Mouse (Mus musculus): ENCODE results near the gene Cox14. TPM values are rescaled to one million over a fixed set of nuclear protein-coding genes. Genes with fewer than 3 reads are reported as not detected.

Cox14 gene
- polyA plus RNA-seq, 1 experiment from 2014 or later = 199 TPM

DNA sequence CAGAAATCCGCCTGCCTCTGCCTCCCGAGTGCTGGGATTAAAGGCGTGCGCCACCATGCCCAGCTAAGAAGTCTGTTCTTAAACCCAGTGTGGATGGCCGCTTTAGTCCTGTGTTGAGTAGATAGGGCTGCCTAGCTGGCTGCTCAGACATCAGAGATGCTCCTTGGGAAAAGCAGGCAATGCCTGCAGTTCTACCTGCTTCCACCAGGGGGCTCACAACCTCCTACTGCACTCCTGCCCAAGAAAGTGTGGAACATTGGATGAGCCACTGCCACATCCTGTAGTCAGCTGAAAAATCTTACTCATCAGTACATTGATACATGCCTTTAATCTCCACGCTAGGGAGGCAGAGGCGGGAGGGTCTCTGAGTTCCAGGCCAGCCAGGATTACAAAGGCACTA, 10.6 kb upstream of the Cox14 start:
- peak; percentile 30 for ATAC-seq (ENCODE audit: low FRiP score, low TSS enrichment)

DNA sequence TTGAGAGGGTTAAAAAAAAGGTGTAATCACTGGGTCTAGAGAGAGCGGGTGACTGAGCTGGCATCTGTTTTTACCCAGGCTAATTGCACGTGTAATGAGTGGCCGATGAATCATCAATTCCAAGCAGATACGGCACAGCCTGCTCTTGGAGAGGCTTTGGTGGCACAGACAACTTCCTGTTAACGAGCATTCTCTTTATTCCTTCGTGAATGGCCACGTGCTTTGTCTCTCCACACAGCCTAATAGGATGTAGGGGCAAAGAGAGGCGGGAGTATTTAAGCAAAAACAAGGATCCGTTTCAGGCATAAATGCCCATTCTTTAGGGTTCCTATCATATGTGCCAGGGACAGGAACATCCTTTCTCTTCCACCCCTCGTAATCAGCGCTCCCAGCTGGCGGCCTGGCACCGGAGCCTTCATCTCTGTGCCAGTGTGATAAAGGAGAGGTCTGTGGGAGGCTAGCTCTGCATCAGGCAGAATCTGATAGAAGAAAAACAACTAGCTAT, 10.0 kb upstream of the Cox14 start:
- DNase-seq (ENCODE audit: low spot score) (no peak), ATAC-seq (ENCODE audit: low FRiP score, low TSS enrichment) (peak; percentile 66)
- WGBS = 78% methylated on average over 13 of the region's 13 CpGs
- H3K36me3 ChIP-seq (ENCODE audit: control insufficient read depth, insufficient read depth, low read length) = peaks cover 19% of the 10 kb centered on the region
- no peaks in the 10 kb centered on the region for H3K9me3 ChIP-seq (ENCODE audit: control insufficient read depth, low read length)
- no peak for TF ChIP-seq EP300 (optimal IDR thresholded peaks at IDR 0.05)
- TF ChIP-seq CTCF (IDR thresholded peaks at IDR 0.05; ENCODE audit: low read depth) = no peak
- H3K9ac ChIP-seq (ENCODE audit: low read length) = no peak overlapping the region
- H3K4me2 ChIP-seq (replicated peaks; ENCODE audit: low read depth) = no peak overlapping the region
- no peaks in the 10 kb centered on the region for H3K27me3 ChIP-seq (ENCODE audit: control insufficient read depth, insufficient read depth, low read length)
- H3K27ac ChIP-seq (replicated peaks) = no peak overlapping the region
- no peaks in the 10 kb centered on the region for H3K4me1 ChIP-seq (replicated peaks; ENCODE audit: control insufficient read depth, insufficient read depth)
- H3K4me3 ChIP-seq (ENCODE audit: low read depth, low read length) = no peak overlapping the region

More for the DNA sequence above, 10.6 kb upstream of the Cox14 start:
- no peak overlapping the region for H3K9ac ChIP-seq (ENCODE audit: low read length)
- H3K36me3 ChIP-seq (ENCODE audit: control insufficient read depth, insufficient read depth, low read length) = peaks cover 21% of the 10 kb centered on the region
- H3K4me2 ChIP-seq (replicated peaks; ENCODE audit: low read depth) = no peak overlapping the region
- no peak overlapping the region for H3K27ac ChIP-seq (replicated peaks)
- H3K27me3 ChIP-seq (ENCODE audit: control insufficient read depth, insufficient read depth, low read length) = no peaks in the 10 kb centered on the region
- no peak overlapping the region for H3K4me3 ChIP-seq (ENCODE audit: low read depth, low read length)
- DNase-seq (ENCODE audit: low spot score) = peak; percentile 66
- H3K4me1 ChIP-seq (replicated peaks; ENCODE audit: control insufficient read depth, insufficient read depth) = no peaks in the 10 kb centered on the region
- 39% methylated on average over 7 of the region's 7 CpGs for WGBS
- H3K9me3 ChIP-seq (ENCODE audit: control insufficient read depth, low read length) = no peaks in the 10 kb centered on the region
- peak; percentile 95 for TF ChIP-seq CTCF (IDR thresholded peaks at IDR 0.05; ENCODE audit: low read depth)
- no peak for TF ChIP-seq EP300 (optimal IDR thresholded peaks at IDR 0.05)

DNA sequence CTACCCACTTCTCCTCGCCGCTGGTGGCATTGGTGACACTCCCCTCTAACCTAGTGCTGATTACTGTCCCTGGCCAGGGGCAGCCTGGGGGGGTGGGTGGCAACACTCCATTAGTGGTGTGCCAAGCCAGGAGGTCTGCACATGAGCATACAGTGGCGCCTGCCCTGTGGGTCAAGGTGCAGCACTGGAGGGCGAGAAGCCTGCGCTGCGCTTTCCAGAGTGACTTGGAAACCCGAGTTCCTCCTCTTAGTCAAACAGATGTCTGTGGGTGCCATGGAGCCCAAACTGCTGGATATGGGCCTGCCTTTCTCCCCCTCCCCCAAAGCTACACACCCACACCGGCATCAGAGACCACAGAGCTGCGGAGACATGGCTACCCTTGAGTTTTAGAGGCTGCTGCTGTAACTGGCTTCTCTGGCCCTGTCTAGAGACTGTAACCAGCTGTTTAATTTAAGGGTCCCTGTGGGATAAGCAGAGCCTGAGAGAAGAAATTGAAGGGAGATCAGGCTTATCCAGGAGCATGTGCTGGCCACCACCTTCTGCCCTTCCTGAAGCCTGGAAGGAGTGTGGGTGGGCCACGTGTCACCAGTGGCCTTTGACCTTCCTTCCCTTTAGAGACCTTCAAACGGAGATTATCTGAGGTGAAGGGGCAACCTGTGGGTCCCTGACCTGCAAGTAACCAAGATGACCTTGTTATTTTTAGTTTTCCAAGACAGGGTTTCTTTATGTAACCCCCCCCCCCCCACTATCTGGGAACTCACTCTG, 9.3 kb upstream of the Cox14 start:
- Histone ChIP-seq H3K4me2 (replicated peaks; ENCODE audit: low read depth) (no peak overlapping the region), H3K9me3 (ENCODE audit: control insufficient read depth, low read length) (no peaks in the 10 kb centered on the region), H3K27me3 (ENCODE audit: control insufficient read depth, insufficient read depth, low read length) (no peaks in the 10 kb centered on the region), H3K9ac (ENCODE audit: low read length) (no peak overlapping the region), H3K4me1 (replicated peaks; ENCODE audit: control insufficient read depth, insufficient read depth) (no peaks in the 10 kb centered on the region), H3K27ac (replicated peaks) (no peak overlapping the region), H3K4me3 (ENCODE audit: low read depth, low read length) (no peak overlapping the region), H3K36me3 (ENCODE audit: control insufficient read depth, insufficient read depth, low read length) (peaks cover 13% of the 10 kb centered on the region)
- no peak for DNase-seq (ENCODE audit: low spot score)
- 59% methylated on average over 11 of the region's 11 CpGs for WGBS
- TF ChIP-seq CTCF (IDR thresholded peaks at IDR 0.05; ENCODE audit: low read depth) (no peak), EP300 (optimal IDR thresholded peaks at IDR 0.05) (no peak)
- peak; percentile 14; the same call in 1 of the 2 replicates for ATAC-seq (ENCODE audit: low FRiP score, low TSS enrichment)

DNA sequence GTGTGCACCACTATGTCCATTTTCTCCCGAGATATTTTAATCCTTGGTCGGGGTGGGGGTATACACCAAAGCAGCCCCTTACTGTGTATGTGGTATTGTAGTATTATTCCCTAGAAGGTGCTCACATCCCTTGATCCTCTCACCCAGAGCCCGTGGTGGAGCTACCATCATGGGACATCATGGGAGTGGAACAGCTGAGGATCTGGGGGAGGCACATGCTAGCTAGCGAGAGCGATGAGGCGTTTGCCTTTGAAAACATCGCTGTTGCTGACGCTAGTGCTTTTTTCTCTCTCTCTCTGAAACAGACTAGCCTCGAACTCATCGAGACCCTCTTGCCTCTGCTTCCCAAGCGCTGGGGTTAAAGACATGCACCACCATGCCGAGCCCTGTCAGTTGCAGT, 8.6 kb upstream of the Cox14 start:
- H3K4me3 ChIP-seq (ENCODE audit: low read depth, low read length) = no peak overlapping the region
- H3K9me3 ChIP-seq (ENCODE audit: control insufficient read depth, low read length) = no peaks in the 10 kb centered on the region
- no peak for TF ChIP-seq EP300 (optimal IDR thresholded peaks at IDR 0.05)
- no peak for TF ChIP-seq CTCF (IDR thresholded peaks at IDR 0.05; ENCODE audit: low read depth)
- H3K9ac ChIP-seq (ENCODE audit: low read length) = no peak overlapping the region
- peaks cover 10% of the 10 kb centered on the region for H3K36me3 ChIP-seq (ENCODE audit: control insufficient read depth, insufficient read depth, low read length)
- H3K4me2 ChIP-seq (replicated peaks; ENCODE audit: low read depth) = no peak overlapping the region
- H3K4me1 ChIP-seq (replicated peaks; ENCODE audit: control insufficient read depth, insufficient read depth) = no peaks in the 10 kb centered on the region
- 86% methylated on average over 12 of the region's 12 CpGs for WGBS
- no peak overlapping the region for H3K27ac ChIP-seq (replicated peaks)
- DNase-seq (ENCODE audit: low spot score) = no peak
- ATAC-seq (ENCODE audit: low FRiP score, low TSS enrichment) = no peak
- no peaks in the 10 kb centered on the region for H3K27me3 ChIP-seq (ENCODE audit: control insufficient read depth, insufficient read depth, low read length)

DNA sequence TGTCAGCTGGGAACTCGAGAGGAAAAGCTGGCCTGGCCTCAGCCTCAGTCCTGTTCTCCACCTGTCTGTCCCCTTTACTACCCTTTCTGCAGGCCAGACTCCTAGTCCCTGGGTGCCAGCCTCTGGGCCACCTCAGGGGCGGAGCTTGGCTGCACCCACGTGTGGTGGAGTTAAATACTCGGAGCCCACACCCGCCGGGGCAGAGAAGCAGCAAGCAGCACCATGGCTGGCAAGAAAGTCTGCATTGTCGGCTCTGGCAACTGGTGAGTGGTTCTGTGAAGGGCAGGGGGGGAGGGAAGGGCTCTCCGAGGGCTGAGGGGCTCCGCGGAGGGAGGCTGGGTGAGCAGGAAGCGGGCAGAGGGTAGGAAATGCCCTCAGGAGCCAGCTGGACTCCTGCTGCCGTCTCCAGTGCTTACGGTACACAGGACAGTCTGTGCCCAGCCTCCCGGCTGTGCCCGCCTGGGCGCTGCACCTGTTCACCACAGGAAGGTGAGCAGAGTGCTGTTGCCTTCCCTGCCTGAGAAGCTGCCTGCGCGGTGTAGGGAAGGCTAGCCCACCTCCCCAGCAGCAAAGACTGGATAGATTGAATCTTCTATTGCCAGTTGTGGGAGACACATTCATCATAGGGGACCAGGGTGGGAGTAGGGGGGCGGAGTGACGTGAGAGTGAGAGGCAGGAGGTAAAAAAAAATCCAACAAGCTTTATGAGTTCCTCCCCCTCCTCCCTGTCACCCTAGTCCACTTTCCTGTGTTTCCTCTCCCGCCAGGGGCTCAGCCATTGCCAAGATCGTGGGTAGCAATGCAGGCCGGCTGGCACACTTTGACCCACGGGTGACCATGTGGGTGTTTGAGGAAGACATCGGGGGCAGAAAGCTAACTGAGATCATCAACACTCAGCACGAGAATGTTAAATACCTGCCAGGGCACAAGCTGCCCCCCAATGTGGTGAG, 7.8 kb upstream of the Cox14 start, which contains the start of gene Gpd1:
Gene Gpd1, plus strand, starts transcription at position 130 of the 949 bp plus-strand sequence.
- Histone ChIP-seq H3K4me3 (ENCODE audit: low read depth, low read length) (no peak within 1 kb of the TSS), H3K9ac (ENCODE audit: low read length) (no peak within 1 kb of the TSS), H3K4me1 (replicated peaks; ENCODE audit: control insufficient read depth, insufficient read depth) (no peaks in the 10 kb centered on the region), H3K36me3 (ENCODE audit: control insufficient read depth, insufficient read depth, low read length) (peaks cover 3% of the 10 kb centered on the region; the same call in 1 of the 2 replicates), H3K9me3 (ENCODE audit: control insufficient read depth, low read length) (no peaks in the 10 kb centered on the region), H3K27ac (replicated peaks) (no peak within 1 kb of the TSS), H3K4me2 (replicated peaks; ENCODE audit: low read depth) (no peak within 1 kb of the TSS), H3K27me3 (ENCODE audit: control insufficient read depth, insufficient read depth, low read length) (no peaks in the 10 kb centered on the region)
- ATAC-seq (ENCODE audit: low FRiP score, low TSS enrichment) = peak; percentile 30; the same call in 1 of the 2 replicates
- 60% methylated on average over 25 of the region's 26 CpGs for WGBS
- peak; percentile 67 for DNase-seq (ENCODE audit: low spot score)
- TF ChIP-seq EP300 (optimal IDR thresholded peaks at IDR 0.05) = no peak
- no peak for TF ChIP-seq CTCF (IDR thresholded peaks at IDR 0.05; ENCODE audit: low read depth)

All from stomach, postnatal 0 days (tissue).